Mouse (Mus musculus) bone marrow, adult 2 months (tissue): Measurements from ENCODE around the gene Glt28d2.

Experiments
- CTCF ChIP-seq: fragments of 200-500 bp; IDR thresholded peaks from 2 replicates; pipeline ENCODE4 v1.5.1; 2011; ENCODE audit warnings: low read length, control low read depth; ENCODE audit not compliant: control insufficient read depth, insufficient read depth
- POLR2A ChIP-seq: fragments of 200-500 bp; IDR thresholded peaks from 2 replicates; pipeline ENCODE4 v1.6.1; 2011; ENCODE audit warnings: low read depth, mild to moderate bottlenecking, control low read depth, low read length, borderline replicate concordance; ENCODE audit not compliant: control insufficient read depth

DNA sequence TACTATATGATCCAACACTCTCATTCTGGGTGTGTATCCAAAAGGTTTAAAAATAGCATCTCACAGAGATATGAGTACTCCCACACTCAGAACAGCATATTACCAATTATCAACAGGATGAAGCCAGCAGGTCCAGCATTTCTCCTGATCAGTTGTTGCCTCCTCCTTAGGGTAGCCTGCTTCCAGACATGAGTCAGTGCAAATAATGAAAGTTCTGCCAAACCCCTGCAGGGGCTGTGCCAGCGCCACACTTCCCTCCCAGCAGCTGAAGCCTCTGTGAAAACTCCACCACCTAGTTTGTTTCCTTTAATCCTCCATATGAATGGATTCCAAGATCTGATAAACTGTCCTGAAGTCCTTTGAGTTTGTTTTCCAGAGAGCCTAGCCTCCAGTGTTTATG lies 4.3 kb upstream of the Glt28d2 start:
- TF ChIP-seq POLR2A (no peak), CTCF (no peak)
